In the genomic region with DNA sequence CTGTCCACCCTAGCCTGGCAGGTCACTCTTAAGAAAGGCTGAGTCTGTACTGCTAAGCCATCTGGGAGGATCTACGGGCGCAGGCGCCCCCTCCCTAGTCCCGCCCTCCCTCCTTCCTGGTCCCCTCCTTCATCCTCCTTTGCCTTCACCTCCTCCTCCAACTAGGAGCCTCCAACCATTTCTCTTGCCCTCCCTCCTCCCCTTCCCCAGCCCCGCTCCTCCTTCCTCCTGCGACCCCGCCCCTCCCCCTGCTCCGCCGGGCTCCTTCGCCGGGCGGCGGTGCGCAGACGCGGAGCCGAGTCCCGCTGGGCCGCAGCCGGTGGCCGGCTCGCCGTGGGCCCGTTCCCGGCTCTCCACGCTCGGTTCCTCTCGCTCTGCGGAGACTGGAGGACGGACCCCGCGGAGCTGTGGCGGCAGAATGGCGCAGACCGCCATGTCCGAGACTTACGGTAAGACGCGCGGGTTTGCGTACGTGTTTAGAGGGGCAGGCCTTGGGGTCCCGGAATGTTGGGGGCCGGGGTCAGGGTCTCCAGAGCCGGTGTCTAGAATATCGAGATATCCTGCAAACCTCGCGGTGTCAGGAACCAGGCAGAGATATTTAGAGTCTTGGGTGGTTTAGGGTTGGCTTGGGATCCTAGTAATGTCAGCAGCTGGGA, we compare ENCODE assay signal across 9 mouse cellular contexts. TPM values are rescaled to one million over a fixed set of nuclear protein-coding genes. Genes with fewer than 3 reads are reported as not detected.
A peak's percentile ranks its signal among the peaks of the same experiment; 100 is the strongest.
DNase-seq lines count a peak whose midpoint lies in the region; ATAC-seq and TF ChIP-seq lines count a peak whose summit lies in the region.
"Had no signal": no experiment of that assay in that cellular context is flagged by ENCODE, and none has a peak within 500 bp of the region (broad histone marks: within the 10 kb centered on the region; RNA-seq: fewer than 3 reads in every experiment).

A gene (plus strand): TSS at position 268 of the 656 bp plus-strand sequence.

- peaks cover 24% of the 10 kb centered on the region for H3K4me1 ChIP-seq in bone marrow macrophage, adult 2 months (ENCODE audit: control insufficient read depth, insufficient read depth, low read length)
- H3K4me1 ChIP-seq in heart, embryonic 12.5 days (replicated peaks): peaks cover 16% of the 10 kb centered on the region
- H3K4me1 ChIP-seq in kidney, embryonic 16.5 days (ENCODE audit: insufficient read depth, low read length): peaks cover 25% of the 10 kb centered on the region
- H3K4me1 ChIP-seq in liver, embryonic 11.5 days (replicated peaks; ENCODE audit: control insufficient read depth, insufficient read depth, low read length): peaks cover 32% of the 10 kb centered on the region
- H3K4me1 ChIP-seq in stomach, postnatal 0 days (replicated peaks; ENCODE audit: control insufficient read depth, insufficient read depth): peaks cover 6% of the 10 kb centered on the region

- peak; percentile 62 for ATAC-seq in erythroid progenitor cell, adult 5-6 weeks (replicated peaks; ENCODE audit: low FRiP score, poor library complexity, severe bottlenecking)
- peak; percentile 86 for ATAC-seq in heart, embryonic 12.5 days (ENCODE audit: insufficient number of reproducible peaks, low FRiP score)
- ATAC-seq in kidney, embryonic 16.5 days (ENCODE audit: low FRiP score, low TSS enrichment): peak; percentile 96
- ATAC-seq in liver, embryonic 11.5 days (replicated peaks; ENCODE audit: low FRiP score): peak; percentile 82
- peak; percentile 87 for ATAC-seq in stomach, postnatal 0 days (ENCODE audit: low FRiP score, low TSS enrichment)

- no peak for TF ChIP-seq CTCF in bone marrow macrophage, adult 2 months (IDR thresholded peaks at IDR 0.05; ENCODE audit: low read depth, low read length)
- no peak for TF ChIP-seq CTCF in stomach, postnatal 0 days (IDR thresholded peaks at IDR 0.05; ENCODE audit: low read depth)

- DNase-seq in 3T3-L1 (ENCODE audit: low read depth, low spot score): peak; percentile 79
- peak; percentile 81 for DNase-seq in liver, embryonic 11.5 days (ENCODE audit: low spot score)
- peak; percentile 88 for DNase-seq in neural tube, embryonic 10.5 days (ENCODE audit: extremely low spot score, low spot score)
- DNase-seq in stomach, postnatal 0 days (ENCODE audit: low spot score): peak; percentile 87

- no peak for TF ChIP-seq POLR2A in bone marrow macrophage, adult 2 months (IDR thresholded peaks at IDR 0.05; ENCODE audit: borderline replicate concordance, low read depth, low read length)

- peak within 1 kb of the TSS; percentile 72 for H3K4me3 ChIP-seq in bone marrow macrophage, adult 2 months (ENCODE audit: insufficient read depth, low read length)
- H3K4me3 ChIP-seq in heart, embryonic 12.5 days: peak within 1 kb of the TSS; percentile 69
- peak within 1 kb of the TSS; percentile 98 for H3K4me3 ChIP-seq in kidney, embryonic 16.5 days (ENCODE audit: low read length)
- H3K4me3 ChIP-seq in liver, embryonic 11.5 days (ENCODE audit: low read depth, low read length): peak within 1 kb of the TSS; percentile 72
- H3K4me3 ChIP-seq in stomach, postnatal 0 days (ENCODE audit: low read depth, low read length): peak within 1 kb of the TSS; percentile 75

- H3K4me2 ChIP-seq in heart, embryonic 12.5 days: peak within 1 kb of the TSS; percentile 79
- H3K4me2 ChIP-seq in kidney, embryonic 16.5 days (replicated peaks; ENCODE audit: low read depth, low read length): peak within 1 kb of the TSS; percentile 92
- H3K4me2 ChIP-seq in liver, embryonic 11.5 days: peak within 1 kb of the TSS; percentile 86
- peak within 1 kb of the TSS; percentile 60 for H3K4me2 ChIP-seq in stomach, postnatal 0 days (replicated peaks; ENCODE audit: low read depth)

- peaks cover 3% of the 10 kb centered on the region; the same call in 1 of the 2 replicates for H3K36me3 ChIP-seq in heart, embryonic 12.5 days
- no peaks in the 10 kb centered on the region for H3K36me3 ChIP-seq in kidney, embryonic 16.5 days (ENCODE audit: insufficient read depth, low read length)
- no peaks in the 10 kb centered on the region for H3K36me3 ChIP-seq in liver, embryonic 11.5 days (ENCODE audit: control insufficient read depth, insufficient read depth, low read length)
- H3K36me3 ChIP-seq in stomach, postnatal 0 days (ENCODE audit: control insufficient read depth, insufficient read depth, low read length): no peaks in the 10 kb centered on the region

- no peak for TF ChIP-seq EP300 in stomach, postnatal 0 days (optimal IDR thresholded peaks at IDR 0.05)

- H3K27me3 ChIP-seq in heart, embryonic 12.5 days (replicated peaks): no peaks in the 10 kb centered on the region
- H3K27me3 ChIP-seq in kidney, embryonic 16.5 days (ENCODE audit: insufficient read depth, low read length): no peaks in the 10 kb centered on the region
- no peaks in the 10 kb centered on the region for H3K27me3 ChIP-seq in liver, embryonic 11.5 days (replicated peaks; ENCODE audit: control insufficient read depth, insufficient read depth, low read length)
- no peaks in the 10 kb centered on the region for H3K27me3 ChIP-seq in stomach, postnatal 0 days (ENCODE audit: control insufficient read depth, insufficient read depth, low read length)

- WGBS in heart, embryonic 12.5 days: under 1% methylated on average over 47 of the region's 48 CpGs
- WGBS in kidney, embryonic 16.5 days: under 1% methylated on average over 36 of the region's 48 CpGs
- WGBS in liver, embryonic 11.5 days: under 1% methylated on average over 47 of the region's 48 CpGs
- WGBS in stomach, postnatal 0 days: under 1% methylated on average over 46 of the region's 48 CpGs

- H3K9ac ChIP-seq in heart, embryonic 12.5 days: peak within 1 kb of the TSS; percentile 88
- H3K9ac ChIP-seq in kidney, embryonic 16.5 days (replicated peaks; ENCODE audit: low read length): peak within 1 kb of the TSS; percentile 90
- peak within 1 kb of the TSS; percentile 77 for H3K9ac ChIP-seq in liver, embryonic 11.5 days (ENCODE audit: low read depth, low read length)
- H3K9ac ChIP-seq in stomach, postnatal 0 days (ENCODE audit: low read length): peak within 1 kb of the TSS; percentile 89

- H3K27ac ChIP-seq in bone marrow macrophage, adult 2 months (ENCODE audit: insufficient read depth, low read depth, low read length): peak within 1 kb of the TSS; percentile 48
- peak within 1 kb of the TSS; percentile 55 for H3K27ac ChIP-seq in heart, embryonic 12.5 days (ENCODE audit: poor library complexity, severe bottlenecking)
- peak within 1 kb of the TSS; percentile 80 for H3K27ac ChIP-seq in kidney, embryonic 16.5 days (ENCODE audit: low read length)
- peak within 1 kb of the TSS; percentile 78 for H3K27ac ChIP-seq in liver, embryonic 11.5 days (ENCODE audit: low read depth, low read length)
- peak within 1 kb of the TSS; percentile 84 for H3K27ac ChIP-seq in stomach, postnatal 0 days (replicated peaks)

- H3K9me3 ChIP-seq in heart, embryonic 12.5 days (replicated peaks): peaks cover 3% of the 10 kb centered on the region; the same call in 1 of the 2 replicates
- H3K9me3 ChIP-seq in kidney, embryonic 16.5 days (ENCODE audit: low read length): no peaks in the 10 kb centered on the region
- peaks cover 3% of the 10 kb centered on the region; the same call in 1 of the 2 replicates for H3K9me3 ChIP-seq in liver, embryonic 11.5 days (ENCODE audit: control insufficient read depth, low read length)
- no peaks in the 10 kb centered on the region for H3K9me3 ChIP-seq in stomach, postnatal 0 days (ENCODE audit: control insufficient read depth, low read length)

RNA-seq across cellular contexts. Expression of the gene that starts here (rescaled TPM):
- 1.2 and 1.7 TPM in 2 replicates for polyA plus RNA-seq in bone marrow macrophage, adult 2 months (2012; ENCODE audit: insufficient read depth, insufficient read length, missing spikeins)
- total RNA-seq in erythroid progenitor cell, adult 5-6 weeks (2015; ENCODE audit: low replicate concordance): 1.7 and 3.6 TPM in 2 replicates
- 3.3 TPM in 1 of 2 replicates, not detected in the other for total RNA-seq in erythroid progenitor cell, adult 5-6 weeks (2017; ENCODE audit: low replicate concordance)
- 42.3 and 47.2 TPM in 2 replicates for polyA plus RNA-seq in heart, embryonic 12.5 days (2016; fragmentation: Nextera tagmentation; extraction: Ambion mirVana)
- polyA plus RNA-seq in kidney, embryonic 16.5 days (2015; fragmentation: Nextera tagmentation; extraction: Ambion mirVana): 50.8 and 51.5 TPM in 2 replicates
- 61.8 and 65.9 TPM in 2 replicates for polyA plus RNA-seq in liver, embryonic 11.5 days (2014; fragmentation: Nextera tagmentation; extraction: Ambion mirVana)
- polyA plus RNA-seq in stomach, postnatal 0 days (2015; fragmentation: Nextera tagmentation; extraction: Ambion mirVana): 25.8 and 27.0 TPM in 2 replicates
- total RNA-seq: CH12.LX had no signal

Comparison
In these comparisons a context has a peak if more than half of its experiments do, and no peak if none do; other contexts are left out.
1. Peak in every context shown above with its lines: DNase-seq, ATAC-seq, H3K4me3 ChIP-seq and H3K27ac ChIP-seq.